Mouse (Mus musculus) c-Kit-positive CD71-positive TER-119-negative erythroid progenitor cells, embryonic 14.5 days (primary cell): ENCODE results near the gene Plscr3.

Source experiments
- DNase-seq: peaks from one replicate; pipeline ENCODE4 v3.0.0-alpha.2; 2013; ENCODE audit warnings: low read depth

Gene Plscr3

GRCm38 (mm10) chr11:69899870-69900269, 53.7 kb downstream of the Plscr3 start:
- DNase-seq: no peak

DNA sequence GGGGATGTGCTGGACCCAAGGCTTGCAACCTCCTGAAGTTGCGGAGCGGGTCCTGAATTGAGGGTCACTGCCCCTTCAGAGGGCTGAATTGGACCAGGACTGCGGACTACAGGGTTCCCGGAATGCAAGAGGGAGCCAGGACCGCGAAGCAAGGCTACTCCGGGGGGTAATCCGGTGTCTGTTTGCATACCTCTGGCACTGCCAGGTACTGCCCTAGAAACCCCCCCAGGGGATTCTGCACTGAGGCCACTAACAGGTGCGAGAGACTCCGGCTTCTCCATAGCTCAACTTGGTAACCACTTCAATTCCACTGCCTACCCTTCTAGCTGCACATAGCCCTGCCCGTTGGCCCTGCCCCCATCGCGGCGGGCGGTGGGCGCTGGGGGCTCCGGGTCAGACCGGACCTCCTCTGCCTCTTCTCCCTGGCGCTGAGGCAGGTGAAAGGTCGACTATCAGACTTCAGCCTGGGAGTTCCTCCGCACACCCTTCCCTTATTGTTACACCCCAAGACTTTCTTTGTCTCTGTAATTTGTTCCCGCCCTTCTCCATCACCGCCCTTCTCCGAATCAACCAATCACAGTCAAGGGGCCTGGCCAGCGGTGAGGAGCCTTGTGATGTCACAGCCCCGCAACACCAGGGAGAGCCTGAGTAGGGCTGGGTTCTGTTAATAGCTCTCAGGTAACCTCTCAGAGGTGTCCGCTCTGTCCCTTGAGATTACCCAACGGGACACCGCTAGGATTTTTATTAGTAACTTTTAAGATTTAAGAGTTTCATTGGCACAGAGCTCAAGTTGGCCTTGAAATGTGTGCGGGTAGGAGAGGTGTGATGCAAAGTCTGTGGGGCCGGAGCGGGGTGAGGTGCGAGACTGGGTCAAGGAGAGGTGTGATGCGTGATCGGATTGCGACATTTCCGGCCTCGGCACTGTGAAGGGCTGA, 54.6 kb downstream of the Plscr3 start, which contains the start of the genes 2810408A11Rik and Neurl4:
Gene 2810408A11Rik (minus strand): TSS at position 517 of the 935 bp plus-strand sequence.
Gene Neurl4 (plus strand): TSS at position 602 of the 935 bp plus-strand sequence.
- peak; percentile 96 for DNase-seq

GRCm38 (mm10) chr11:69901406-69901846, 55.2 kb downstream of the Plscr3 start:
- DNase-seq: peak; percentile 95
